Mouse (Mus musculus) ES-E14 (cell line): Measurements from ENCODE around the gene Ccl24.

Experiments used
- HCFC1 ChIP-seq: IDR thresholded peaks from 2 replicates; pipeline ENCODE4 v1.6.1; 2012; ENCODE audit warnings: low read length, inconsistent platforms, borderline replicate concordance; ENCODE audit not compliant: insufficient read depth
- MAFK ChIP-seq: IDR thresholded peaks from 2 replicates; pipeline ENCODE4 v1.6.1; 2014; ENCODE audit warnings: mild to moderate bottlenecking, low read depth, low read length, inconsistent platforms; ENCODE audit not compliant: insufficient read depth
- ZNF384 ChIP-seq: IDR thresholded peaks from 2 replicates; pipeline ENCODE4 v1.6.1; 2012; ENCODE audit warnings: low read depth, low read length, inconsistent platforms

DNA sequence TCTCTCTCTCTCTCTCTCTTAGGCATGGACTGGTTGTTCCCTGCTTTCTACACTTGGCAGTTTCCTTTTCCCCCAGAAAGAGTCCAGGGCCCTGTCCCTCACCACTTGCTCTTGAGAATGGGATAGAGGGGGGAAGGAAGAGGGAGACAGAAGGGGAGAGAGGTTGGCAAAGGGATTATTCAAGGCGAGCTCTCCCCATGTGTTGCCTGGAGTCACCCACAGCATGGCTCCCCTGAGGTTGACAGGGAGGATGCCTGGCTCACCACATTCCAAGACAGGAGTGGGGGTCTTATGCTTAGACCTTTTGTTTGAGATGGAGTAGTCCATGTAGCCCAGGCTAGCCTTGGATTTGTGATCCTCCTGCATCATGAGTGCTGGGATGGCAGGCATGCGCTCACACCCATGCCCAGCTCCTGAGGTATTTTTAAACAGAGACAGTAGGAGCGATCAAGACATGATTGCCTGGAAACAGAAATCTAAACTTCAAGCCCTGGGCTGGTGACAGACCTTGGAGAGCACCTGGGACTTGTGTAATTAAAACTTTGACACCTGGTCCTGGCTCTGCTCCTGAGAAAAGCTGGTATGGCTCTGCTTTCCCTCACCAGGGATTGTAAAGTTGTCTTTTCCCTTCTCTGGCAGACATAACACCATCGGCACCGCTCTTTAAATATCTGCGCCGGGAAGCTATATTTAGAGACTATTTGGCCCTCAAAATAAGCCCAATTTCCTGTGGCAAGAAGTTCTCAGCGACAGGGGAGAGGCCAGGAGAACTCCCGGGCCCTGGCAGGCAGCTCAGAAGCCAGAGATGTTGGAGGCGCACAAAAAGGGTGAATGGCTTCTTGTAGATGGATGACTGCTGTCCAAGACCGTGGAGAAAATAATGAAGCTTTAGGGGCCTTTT lies 47.9 kb downstream of the Ccl24 start:
- TF ChIP-seq MAFK, result no peak
- no peak for TF ChIP-seq ZNF384
- TF ChIP-seq HCFC1, result no peak
